Mouse (Mus musculus) thymus, postnatal 10 days (tissue): ENCODE results near the gene Spaca3.

ENCODE experiments used
- DNase-seq, 2 experiments: peaks; one replicate each; pipeline ENCODE4 v3.0.0; 2021; ENCODE audit warnings: low spot score in 2 of 2

The Spaca3 gene

DNA sequence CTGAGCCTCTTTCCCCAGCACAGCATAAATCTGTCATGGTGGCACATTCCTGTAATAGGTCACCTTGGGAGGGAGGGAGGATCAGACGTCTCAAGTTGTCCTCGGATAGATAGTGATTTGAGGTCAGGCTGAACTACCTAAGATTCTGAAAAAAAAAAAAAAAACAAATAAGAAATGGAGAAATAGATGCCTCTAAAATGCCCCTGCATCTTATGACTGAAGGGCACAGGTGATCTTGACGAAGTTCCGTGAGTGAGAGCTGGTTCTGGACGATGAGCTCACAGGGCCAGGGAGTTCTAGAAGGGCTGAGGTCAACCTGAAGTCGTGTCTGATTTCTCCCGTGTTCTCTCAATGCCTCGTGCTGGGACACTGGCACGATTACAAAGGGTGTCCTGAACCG, at the start of gene Spaca3:
Gene Spaca3 (plus strand): TSS at position 301 of the 400 bp plus-strand sequence.
- no peak for DNase-seq

DNA sequence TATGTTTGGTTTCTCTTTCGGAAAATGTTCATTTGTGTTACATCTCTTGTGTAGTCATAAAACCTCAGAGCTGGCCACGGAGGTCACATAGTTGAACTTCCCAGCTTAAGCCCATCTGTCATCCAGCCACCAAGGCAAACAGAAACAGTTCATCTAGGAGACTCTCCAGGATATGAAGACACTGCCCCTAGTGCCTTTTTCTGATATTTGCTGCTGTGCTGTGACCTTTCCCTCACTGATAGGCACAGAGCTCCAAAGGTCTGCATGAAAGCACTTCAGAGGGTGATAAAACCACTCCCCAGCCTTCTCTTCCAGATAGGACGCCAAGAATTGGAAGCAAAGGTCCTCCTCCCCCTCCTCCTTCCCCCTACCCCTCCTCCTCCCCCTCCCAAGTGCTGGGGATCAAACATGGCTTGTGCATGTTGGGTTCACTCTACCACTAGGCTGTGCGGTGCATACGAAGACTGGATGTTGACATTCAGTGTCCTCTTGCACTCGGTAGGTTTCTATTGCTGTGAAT, 49.6 kb upstream of the Spaca3 start:
- DNase-seq, result no peak

DNA sequence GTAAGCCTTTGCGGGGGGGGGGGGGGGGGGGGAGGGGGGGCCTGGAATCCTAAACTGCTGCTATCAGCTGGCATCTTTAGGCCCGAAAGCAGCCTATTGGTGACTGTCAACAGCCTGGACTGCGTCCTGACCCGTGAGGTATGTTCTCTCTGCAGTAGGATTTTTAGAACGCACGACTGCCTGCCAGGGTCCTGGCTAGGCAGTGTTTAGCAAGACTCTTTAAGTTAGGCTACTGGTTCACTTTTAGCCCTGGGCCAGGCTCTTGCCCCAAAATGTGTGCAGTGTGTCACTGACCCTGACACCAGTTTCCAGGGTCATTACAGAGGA, 48.5 kb upstream of the Spaca3 start:
- DNase-seq, result no peak

- no peak for DNase-seq
These were observed 48.0 kb upstream of the Spaca3 start, which contains the start of gene Tmem98 for GRCm38 (mm10) chr11:80809993-80810821. Tmem98 (plus strand) TSS chr11:80810175.

DNA sequence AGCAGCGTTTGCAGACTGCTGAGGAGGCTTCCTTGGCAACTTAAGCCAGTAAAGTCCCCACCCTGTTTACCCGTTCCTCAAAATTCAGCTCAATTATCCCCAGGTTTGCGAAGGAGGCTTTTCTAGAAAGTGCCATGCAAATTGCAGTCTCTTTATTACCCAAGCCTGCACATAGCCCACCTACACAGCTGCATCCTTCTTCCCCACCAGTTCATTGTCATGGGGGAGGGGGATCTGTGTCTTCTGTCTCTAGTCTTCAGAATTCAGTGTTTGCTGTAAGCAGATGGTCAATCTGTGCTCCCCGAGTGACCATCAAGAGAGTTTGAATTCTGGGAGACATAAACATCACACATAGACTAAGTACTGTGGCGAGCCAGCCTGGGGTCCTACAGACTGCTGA, 47.0 kb upstream of the Spaca3 start:
- DNase-seq, result no peak

GRCm38 (mm10) chr11:80815354-80815753, 42.8 kb upstream of the Spaca3 start:
- no peak for DNase-seq

- peak; percentile 7 to 20 for DNase-seq
These were observed 40.0 kb upstream of the Spaca3 start for GRCm38 (mm10) chr11:80818060-80818697.

GRCm38 (mm10) chr11:80820085-80820484, 38.1 kb upstream of the Spaca3 start:
- DNase-seq, result no peak

DNA sequence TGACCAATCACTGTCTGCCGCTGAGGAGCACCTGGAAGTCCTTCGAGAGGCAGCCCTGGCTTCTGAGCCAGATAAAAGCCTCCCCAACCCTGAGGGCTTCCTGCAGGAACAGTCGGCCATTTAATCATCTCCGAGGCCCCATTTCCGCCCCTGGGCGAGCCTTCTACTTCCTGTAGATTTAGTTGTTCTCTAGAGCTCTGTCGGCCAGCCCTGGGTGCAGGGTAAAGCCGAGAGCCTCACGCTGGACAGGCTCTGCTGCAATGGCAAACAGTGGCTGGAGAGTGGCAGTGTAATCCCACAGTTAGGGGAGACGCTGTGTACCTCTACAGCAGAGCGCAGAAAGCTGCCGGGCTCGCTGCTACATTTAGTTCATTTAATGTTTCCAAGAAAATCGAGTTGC, 36.9 kb upstream of the Spaca3 start:
- DNase-seq, result no peak

DNA sequence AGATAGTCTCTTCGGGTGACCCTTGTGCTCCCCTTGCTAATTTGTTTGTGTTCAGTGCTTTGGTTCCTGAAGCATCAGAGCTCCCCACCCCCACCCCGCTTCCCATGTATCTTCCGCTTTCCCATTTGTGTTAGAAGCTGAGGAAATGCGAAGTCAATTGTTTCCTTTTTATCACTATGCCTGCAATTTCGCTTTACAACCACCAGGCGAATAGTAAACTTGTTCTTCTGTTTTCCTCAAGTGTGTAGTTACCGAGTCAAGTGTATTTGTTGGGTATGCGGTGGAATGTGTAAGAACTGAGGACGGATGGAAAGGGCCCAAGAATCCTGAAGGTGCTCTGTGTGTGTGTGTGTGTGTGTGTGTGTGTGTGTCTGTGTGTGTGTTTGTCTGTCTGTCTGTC, 36.4 kb upstream of the Spaca3 start:
- no peak for DNase-seq

DNA sequence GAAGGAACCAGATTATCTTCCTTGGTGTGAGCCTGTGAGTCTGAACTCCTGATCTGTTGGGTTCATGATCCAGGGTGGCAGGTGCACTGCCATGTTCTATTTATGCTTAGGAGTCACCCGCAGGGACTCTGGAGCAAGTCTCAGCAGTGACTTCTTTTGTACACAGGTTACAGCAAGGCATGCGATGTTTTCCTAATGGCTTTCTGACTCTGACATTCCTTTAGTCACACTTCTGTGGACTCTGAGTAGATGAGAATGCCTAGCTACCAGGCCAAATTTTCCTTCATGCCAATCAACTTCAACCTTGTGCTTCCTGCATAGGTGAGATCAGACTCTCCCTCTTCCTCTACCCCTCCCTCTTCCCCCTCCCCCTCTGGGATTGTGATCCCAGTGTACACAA, 22.8 kb upstream of the Spaca3 start:
- DNase-seq, result no peak

GRCm38 (mm10) chr11:80835841-80836240, 22.3 kb upstream of the Spaca3 start:
- DNase-seq, result no peak

DNA sequence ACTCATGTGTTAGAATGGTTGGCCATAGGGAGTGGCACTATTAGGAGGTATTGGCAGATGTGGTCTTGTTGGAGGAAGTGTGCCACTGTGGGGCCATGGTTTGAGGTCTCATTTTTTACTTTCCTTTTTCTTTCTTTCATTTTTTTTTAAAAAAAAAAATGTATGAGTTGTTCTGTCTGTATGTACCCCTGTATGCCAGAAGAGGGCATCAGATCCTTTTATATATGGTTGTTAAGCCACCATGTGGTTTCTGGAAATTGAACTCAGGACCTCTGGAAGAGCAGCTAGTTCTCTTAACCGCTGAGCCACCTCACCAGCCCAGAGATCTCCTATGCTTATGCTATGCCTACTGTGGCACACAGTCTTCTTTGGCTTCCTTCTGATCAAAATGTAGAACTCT, 19.4 kb upstream of the Spaca3 start:
- DNase-seq, result no peak

DNA sequence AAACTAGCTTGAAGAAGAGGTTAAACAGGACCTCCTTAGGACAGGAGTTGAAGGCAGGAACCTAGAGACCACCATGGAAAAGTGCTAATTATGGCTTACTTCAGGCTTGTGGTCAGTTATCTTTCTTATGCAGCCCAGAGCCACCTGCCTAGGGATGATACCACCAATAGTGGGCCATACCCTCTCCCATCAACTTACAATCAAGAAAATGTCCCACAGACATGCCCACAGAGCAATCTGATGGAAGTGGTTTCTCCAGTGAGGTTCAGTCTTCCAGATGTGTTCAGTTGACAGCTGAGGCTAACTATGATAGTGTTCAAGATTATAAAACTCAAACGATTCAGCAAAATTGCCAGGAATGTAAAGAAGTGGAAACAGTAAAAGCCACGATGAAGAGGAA, 14.7 kb upstream of the Spaca3 start:
- no peak for DNase-seq

DNA sequence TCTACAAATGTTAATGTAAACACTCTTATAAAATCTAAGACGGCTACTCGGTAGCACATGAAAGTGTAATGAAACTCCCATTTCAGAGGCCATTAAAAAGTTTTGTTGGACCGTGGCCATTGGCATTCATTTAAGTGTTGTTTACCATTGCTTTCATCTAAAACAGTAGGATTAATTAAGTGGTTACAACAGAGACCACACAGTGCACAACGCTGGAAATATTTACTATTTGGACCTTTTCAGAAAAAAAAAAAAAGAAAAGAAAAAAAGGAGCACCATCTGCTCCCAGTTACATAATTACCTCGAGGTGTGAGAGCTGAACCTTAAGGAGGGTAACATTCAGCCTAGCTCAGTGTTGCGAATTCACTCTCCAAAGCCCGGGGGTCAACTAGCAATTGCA, 12.7 kb upstream of the Spaca3 start:
- DNase-seq, result no peak

GRCm38 (mm10) chr11:80846115-80846514, 12.1 kb upstream of the Spaca3 start:
- DNase-seq, result no peak

GRCm38 (mm10) chr11:80848131-80848530, 10.0 kb upstream of the Spaca3 start:
- no peak for DNase-seq

- peak in 1 of 2 experiments; percentile 10 for DNase-seq
These were observed 6.3 kb upstream of the Spaca3 start for GRCm38 (mm10) chr11:80851859-80852258.

DNA sequence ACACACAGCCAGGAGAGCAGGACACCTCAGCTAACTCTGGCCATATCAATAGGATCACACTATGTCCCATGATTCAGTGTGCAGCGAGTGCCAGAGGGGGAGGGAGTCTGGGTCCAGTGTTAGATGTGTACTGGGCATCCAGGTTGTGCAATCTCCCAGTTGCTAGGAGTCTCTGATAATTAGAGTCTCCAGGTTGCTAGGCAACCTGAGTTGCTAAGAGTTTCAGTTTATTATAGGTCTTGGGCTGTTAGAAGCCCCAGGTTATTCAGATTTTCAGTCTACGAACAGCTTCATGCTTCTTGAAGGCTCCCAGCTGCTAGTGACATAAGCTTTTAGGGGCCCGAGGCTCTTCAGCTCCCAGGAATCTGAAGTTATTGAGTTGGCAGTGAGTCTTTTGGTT, 5.2 kb upstream of the Spaca3 start:
- no peak for DNase-seq

DNA sequence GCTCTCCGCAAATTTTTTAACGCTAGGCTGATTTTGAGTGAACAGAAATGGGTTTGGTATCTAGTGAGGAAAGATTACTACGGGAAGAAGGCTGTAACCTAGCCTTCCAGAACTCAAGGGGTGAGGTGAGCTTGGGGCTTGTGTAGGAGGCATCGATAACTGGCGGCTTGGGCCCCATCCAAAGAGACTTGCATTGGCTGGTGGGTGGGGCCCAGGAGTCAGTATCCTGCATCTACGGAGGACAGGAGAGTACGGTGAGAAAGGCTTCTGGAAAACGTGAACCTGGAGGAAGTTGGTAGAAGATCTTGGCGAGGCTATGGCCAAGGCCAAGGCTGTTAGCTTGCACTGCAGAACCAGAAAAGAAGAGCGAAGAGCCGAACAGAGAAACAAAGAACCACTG, 3.7 kb upstream of the Spaca3 start:
- no peak for DNase-seq

DNA sequence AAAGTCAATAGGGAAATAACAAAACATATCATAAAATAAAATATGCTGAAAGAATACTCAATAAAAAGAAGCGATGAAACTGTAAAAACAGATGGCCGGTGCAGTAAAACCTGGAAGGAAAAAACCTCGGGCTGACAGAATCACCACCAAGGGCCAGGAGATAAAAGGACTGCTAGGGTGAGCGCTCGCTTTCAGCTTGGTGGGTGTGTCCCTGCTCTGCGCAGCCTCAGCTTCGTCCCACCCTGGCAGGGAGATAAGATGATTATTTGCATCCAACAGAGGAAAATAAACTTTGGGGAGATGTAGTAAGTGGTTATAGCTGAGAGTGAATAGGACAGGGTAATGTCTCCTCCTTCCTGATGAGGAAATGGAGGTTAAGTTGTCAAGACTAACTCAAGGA, 3.3 kb upstream of the Spaca3 start:
- DNase-seq, result no peak

DNA sequence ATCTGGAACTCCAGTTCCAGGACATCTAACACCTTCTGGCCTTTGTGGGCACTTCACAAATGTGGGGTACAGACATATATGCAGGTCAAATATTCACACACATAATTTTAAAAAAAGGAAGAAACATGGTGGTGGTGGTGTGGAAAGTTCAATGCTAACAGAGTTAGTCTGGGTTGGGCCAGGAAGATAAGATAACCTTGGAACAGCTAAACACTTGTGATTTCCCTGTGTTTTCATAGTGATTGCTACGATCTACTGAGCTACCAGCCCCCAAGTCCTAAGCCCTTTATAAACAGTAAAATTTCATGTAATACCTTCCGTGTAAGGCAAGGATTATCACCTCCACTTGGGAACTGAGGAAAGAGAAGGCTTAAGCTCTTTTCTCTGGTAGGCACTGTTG, 1.3 kb upstream of the Spaca3 start:
- DNase-seq, result no peak

DNA sequence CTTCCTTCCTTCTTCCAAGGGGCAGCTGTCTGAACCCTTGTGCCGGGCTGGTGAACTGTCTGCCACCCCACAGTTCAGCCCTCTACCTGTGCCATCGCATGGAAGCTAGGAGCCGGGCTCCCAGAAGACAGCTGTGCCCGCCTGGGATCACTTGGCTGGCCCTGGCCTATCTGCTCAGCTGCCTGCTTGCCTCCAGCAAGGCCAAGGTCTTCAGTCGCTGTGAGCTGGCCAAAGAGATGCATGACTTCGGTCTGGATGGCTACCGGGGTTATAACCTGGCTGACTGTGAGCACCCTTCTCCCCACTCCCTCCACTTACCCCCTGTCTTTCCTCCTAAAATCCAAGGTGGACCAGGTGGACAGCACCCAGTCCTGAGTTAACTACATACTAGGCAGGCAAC, 4.8 kb downstream of the Spaca3 start:
- DNase-seq, result no peak
